Mouse (Mus musculus): ENCODE results near the gene Phex. TPM values are rescaled to one million over a fixed set of nuclear protein-coding genes. Genes with fewer than 3 reads are reported as not detected.

The Phex gene
- polyA plus RNA-seq, 1 experiment from 2014 or later, result not detected

GRCm38 (mm10) chrX:157271609-157272008 lies 143.5 kb downstream of the Phex start:
- no peaks in the 10 kb centered on the region for H3K79me2 ChIP-seq (ENCODE audit: inconsistent target)

GRCm38 (mm10) chrX:157269726-157270305 lies 145.3 kb downstream of the Phex start:
- Histone ChIP-seq H3K27ac (no peak overlapping the region), H3K4me3 (ENCODE audit: inconsistent target) (no peak overlapping the region), H3K36me3 (ENCODE audit: inconsistent target) (no peaks in the 10 kb centered on the region), H3K79me2 (ENCODE audit: inconsistent target) (no peaks in the 10 kb centered on the region)
- WGBS (ENCODE audit: missing documents), result 82% methylated on average over 5 of the region's 5 CpGs

More at GRCm38 (mm10) chrX:157271609-157272008, 143.5 kb downstream of the Phex start:
- 36% methylated on average over 3 of the region's 3 CpGs for WGBS (ENCODE audit: missing documents)
- no peak overlapping the region for H3K27ac ChIP-seq
- H3K36me3 ChIP-seq (ENCODE audit: inconsistent target), result no peaks in the 10 kb centered on the region
- H3K4me3 ChIP-seq (ENCODE audit: inconsistent target), result no peak overlapping the region

GRCm38 (mm10) chrX:157268141-157268540 lies 147.0 kb downstream of the Phex start:
- no peaks in the 10 kb centered on the region for H3K79me2 ChIP-seq (ENCODE audit: inconsistent target)
- no peaks in the 10 kb centered on the region for H3K36me3 ChIP-seq (ENCODE audit: inconsistent target)
- no peak overlapping the region for H3K27ac ChIP-seq
- 100% methylated on average over 1 of the region's 1 CpGs for WGBS (ENCODE audit: missing documents)
- no peak overlapping the region for H3K4me3 ChIP-seq (ENCODE audit: inconsistent target)

GRCm38 (mm10) chrX:157202736-157203135 lies 212.4 kb downstream of the Phex start:
- no peaks in the 10 kb centered on the region for H3K36me3 ChIP-seq (ENCODE audit: inconsistent target)
- no peak overlapping the region for H3K27ac ChIP-seq
- no peak overlapping the region for H3K4me3 ChIP-seq (ENCODE audit: inconsistent target)
- WGBS (ENCODE audit: missing documents), result 80% methylated on average over 1 of the region's 1 CpGs
- no peaks in the 10 kb centered on the region for H3K79me2 ChIP-seq (ENCODE audit: inconsistent target)

- Histone ChIP-seq H3K27ac (no peak overlapping the region), H3K79me2 (ENCODE audit: inconsistent target) (no peaks in the 10 kb centered on the region), H3K36me3 (ENCODE audit: inconsistent target) (no peaks in the 10 kb centered on the region), H3K4me3 (ENCODE audit: inconsistent target) (no peak overlapping the region)
- 85% methylated on average over 4 of the region's 4 CpGs for WGBS (ENCODE audit: missing documents)
Measured at GRCm38 (mm10) chrX:157184167-157184566, 230.9 kb downstream of the Phex start.

- no peak overlapping the region for H3K27ac ChIP-seq
- no peaks in the 10 kb centered on the region for H3K79me2 ChIP-seq (ENCODE audit: inconsistent target)
- H3K36me3 ChIP-seq (ENCODE audit: inconsistent target), result no peaks in the 10 kb centered on the region
- WGBS (ENCODE audit: missing documents), result 89% methylated on average over 1 of the region's 1 CpGs
- H3K4me3 ChIP-seq (ENCODE audit: inconsistent target), result no peak overlapping the region
Measured at GRCm38 (mm10) chrX:157180845-157181244, 234.3 kb downstream of the Phex start.

- Histone ChIP-seq H3K27ac (no peak overlapping the region), H3K36me3 (ENCODE audit: inconsistent target) (no peaks in the 10 kb centered on the region), H3K79me2 (ENCODE audit: inconsistent target) (no peaks in the 10 kb centered on the region), H3K4me3 (ENCODE audit: inconsistent target) (no peak overlapping the region)
- 67% methylated on average over 3 of the region's 3 CpGs for WGBS (ENCODE audit: missing documents)
Measured at GRCm38 (mm10) chrX:157164142-157164541, 251.0 kb downstream of the Phex start.

GRCm38 (mm10) chrX:157163394-157163793 lies 251.7 kb downstream of the Phex start:
- Histone ChIP-seq H3K36me3 (ENCODE audit: inconsistent target) (no peaks in the 10 kb centered on the region), H3K79me2 (ENCODE audit: inconsistent target) (no peaks in the 10 kb centered on the region), H3K4me3 (ENCODE audit: inconsistent target) (no peak overlapping the region), H3K27ac (no peak overlapping the region)
- 79% methylated on average over 2 of the region's 2 CpGs for WGBS (ENCODE audit: missing documents)

GRCm38 (mm10) chrX:157144675-157145074 lies 270.4 kb downstream of the Phex start:
- no peaks in the 10 kb centered on the region for H3K36me3 ChIP-seq (ENCODE audit: inconsistent target)
- no peak overlapping the region for H3K4me3 ChIP-seq (ENCODE audit: inconsistent target)
- H3K79me2 ChIP-seq (ENCODE audit: inconsistent target), result no peaks in the 10 kb centered on the region
- no peak overlapping the region for H3K27ac ChIP-seq

- H3K4me3 ChIP-seq (ENCODE audit: inconsistent target), result no peak overlapping the region
- no peaks in the 10 kb centered on the region for H3K79me2 ChIP-seq (ENCODE audit: inconsistent target)
- no peak overlapping the region for H3K27ac ChIP-seq
- no peaks in the 10 kb centered on the region for H3K36me3 ChIP-seq (ENCODE audit: inconsistent target)
- WGBS (ENCODE audit: missing documents), result 80% methylated on average over 6 of the region's 6 CpGs
Measured at GRCm38 (mm10) chrX:157139601-157140000, 275.5 kb downstream of the Phex start.

Other genes with a start within 250 kb of the Phex start
- 25.8 to 45.8 TPM (median 26.0 TPM) in 3 replicates for gene Sms, start 77.0 kb upstream of the Phex start, polyA plus RNA-seq (2018)
- 1.8 to 4.2 TPM (median 3.0 TPM) in 3 replicates for gene Yy2, start 153.7 kb upstream of the Phex start, polyA plus RNA-seq (2018)
- 23.6 to 33.0 TPM (median 27.1 TPM) in 3 replicates for gene Mbtps2, start 183.4 kb upstream of the Phex start, polyA plus RNA-seq (2018)